Mouse (Mus musculus): Measurements from ENCODE around the gene Kif3a.

Kif3a gene

GRCm38 (mm10) chr11:53651441-53651840, 84.3 kb downstream of the Kif3a start:
- no peak for DNase-seq (ENCODE audit: low spot score in 2 of 2)

Measured in spleen, postnatal 4 days (tissue).